Mouse (Mus musculus) megakaryocyte, embryonic 14.5 days (primary cell): ENCODE results near the gene Vangl1. TPM values are rescaled to one million over a fixed set of nuclear protein-coding genes. Genes with fewer than 3 reads are reported as not detected.

Experiments
- H3K27me3 ChIP-seq: replicated peaks from 2 replicates; pipeline ENCODE3; 2012; ENCODE audit warnings: inconsistent platforms
- H3K36me3 ChIP-seq: replicated peaks from 2 replicates; pipeline ENCODE3; 2012; ENCODE audit warnings: low read length, inconsistent platforms, mixed read lengths
- H3K4me1 ChIP-seq: 2 replicates; pipeline ENCODE4 v1.6.1; 2012; ENCODE audit warnings: inconsistent platforms
- H3K4me3 ChIP-seq: replicated peaks from 2 replicates; pipeline ENCODE3; 2012; ENCODE audit warnings: moderate library complexity, mild to moderate bottlenecking, inconsistent platforms
- H3K9me3 ChIP-seq: 2 replicates; pipeline ENCODE4 v1.6.1; 2012; ENCODE audit warnings: inconsistent platforms
- FLI1 ChIP-seq: IDR thresholded peaks from 2 replicates; pipeline ENCODE4 v1.6.1; 2012; ENCODE audit warnings: low read length, inconsistent platforms, mixed read lengths
- GATA1 ChIP-seq: IDR thresholded peaks from 3 replicates; pipeline ENCODE4 v1.6.1; 2012; ENCODE audit warnings: mixed read lengths, low read length, inconsistent platforms, borderline replicate concordance
- polyA plus RNA-seq: library from polyadenylated mRNA; stranded (reverse); fragments of >175 nt; gene quantifications from 2 replicates; pipeline ENCODE4 v1.2.3, GENCODE M21; 2012; ENCODE audit warnings: low replicate concordance; ENCODE audit not compliant: insufficient read depth

Vangl1 gene
- polyA plus RNA-seq, 1 experiment = 1.0 TPM

DNA sequence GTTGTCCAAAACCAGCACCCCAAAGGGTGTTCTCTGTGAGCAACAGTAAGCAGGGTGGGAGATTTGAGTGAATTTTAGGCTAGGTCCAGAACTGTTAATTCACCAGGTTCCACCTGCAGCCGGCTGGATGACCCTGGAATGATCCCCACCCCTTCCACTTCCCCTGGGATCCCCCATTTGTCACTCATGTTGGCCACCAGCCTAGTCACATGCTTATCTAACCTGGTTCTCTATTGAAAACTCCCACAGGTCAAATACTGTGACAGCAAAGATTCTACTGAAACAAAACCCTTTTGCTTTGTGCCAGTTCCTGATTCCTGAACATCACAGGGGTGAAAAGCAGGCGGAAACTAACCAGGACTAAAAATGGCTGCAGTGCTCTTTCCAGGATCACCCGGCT lies 12.9 kb downstream of the Vangl1 start:
- no peaks in the 10 kb centered on the region for H3K36me3 ChIP-seq
- 0 out of 2 replicates have a peak, but pooled peaks cover 3% of the 10 kb centered on the region for H3K9me3 ChIP-seq
- TF ChIP-seq FLI1 (no peak), GATA1 (no peak)
- no peak overlapping the region for H3K4me3 ChIP-seq
- H3K27me3 ChIP-seq = peaks cover 20% of the 10 kb centered on the region
- H3K4me1 ChIP-seq = peaks cover 10% of the 10 kb centered on the region; the same call in 1 of the 2 replicates

DNA sequence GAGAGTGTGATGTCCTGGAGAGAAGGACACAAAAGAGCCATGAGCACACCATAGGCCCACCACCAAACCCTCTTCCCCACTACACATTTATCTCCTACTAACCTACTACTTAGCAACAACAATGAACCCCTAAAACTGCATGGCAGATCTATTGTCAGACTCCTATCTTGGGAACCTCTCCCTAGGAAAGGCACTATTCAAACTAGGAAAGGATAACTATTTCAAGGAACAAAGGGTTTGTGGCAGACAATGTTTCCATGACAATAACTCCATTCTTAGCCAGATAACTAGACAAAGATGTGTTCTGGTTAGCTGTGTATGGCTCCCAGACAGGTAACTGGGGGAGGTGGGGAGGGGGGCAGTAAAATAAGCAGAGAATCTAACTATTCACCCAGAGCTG lies 13.9 kb downstream of the Vangl1 start:
- H3K9me3 ChIP-seq = peaks cover 12% of the 10 kb centered on the region
- TF ChIP-seq GATA1 (no peak), FLI1 (no peak)
- peaks cover 10% of the 10 kb centered on the region; the same call in 1 of the 2 replicates for H3K4me1 ChIP-seq
- no peak overlapping the region for H3K4me3 ChIP-seq
- H3K27me3 ChIP-seq = peaks cover 17% of the 10 kb centered on the region
- no peaks in the 10 kb centered on the region for H3K36me3 ChIP-seq

DNA sequence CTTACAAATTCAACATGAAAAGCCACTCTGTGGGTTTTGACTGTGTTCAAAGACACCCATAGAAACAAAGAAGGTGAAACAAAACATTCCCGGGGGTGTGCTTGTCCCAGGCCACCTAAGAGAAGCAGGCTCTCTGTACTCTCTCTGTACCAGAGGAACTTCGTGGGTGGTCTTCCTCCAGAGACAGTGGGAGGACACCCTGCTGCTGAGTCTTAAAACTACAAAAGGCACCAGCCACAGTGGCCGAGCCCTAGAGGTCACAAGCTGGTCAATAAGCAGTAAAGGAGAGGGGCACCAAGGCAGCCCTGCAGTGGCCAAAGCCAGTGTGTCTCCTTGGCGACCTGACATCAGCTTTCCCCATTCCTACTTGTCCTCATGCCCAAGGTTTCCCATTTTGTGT lies 14.5 kb downstream of the Vangl1 start:
- TF ChIP-seq GATA1 (no peak), FLI1 (no peak)
- Histone ChIP-seq H3K4me3 (no peak overlapping the region), H3K27me3 (peaks cover 16% of the 10 kb centered on the region)

DNA sequence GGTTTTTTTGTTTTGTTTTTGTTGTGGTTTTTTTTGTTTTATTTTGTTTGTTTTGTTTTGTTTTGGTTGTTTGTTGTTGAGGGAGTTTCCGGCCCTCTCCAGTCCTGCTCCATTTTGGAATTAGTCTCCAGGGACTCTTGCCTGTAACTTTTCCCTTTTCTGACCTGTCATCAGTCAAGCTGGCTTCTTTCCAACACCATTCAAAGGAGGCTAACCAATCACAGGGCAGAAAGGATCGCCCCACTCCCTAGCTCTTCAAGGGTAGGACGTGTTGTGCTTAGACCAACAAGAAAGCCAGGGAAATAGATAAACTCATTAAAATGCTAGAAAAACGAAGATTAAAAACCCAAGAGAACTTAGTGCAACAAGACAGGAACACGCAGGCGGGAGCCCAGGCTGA lies 15.5 kb downstream of the Vangl1 start:
- Histone ChIP-seq H3K9me3 (peaks cover 20% of the 10 kb centered on the region), H3K36me3 (no peaks in the 10 kb centered on the region), H3K4me3 (no peak overlapping the region), H3K27me3 (peaks cover 7% of the 10 kb centered on the region), H3K4me1 (peaks cover 4% of the 10 kb centered on the region; the same call in 1 of the 2 replicates)
- no peak for TF ChIP-seq FLI1
- TF ChIP-seq GATA1 = no peak

More for the DNA sequence above, 14.5 kb downstream of the Vangl1 start:
- H3K4me1 ChIP-seq = peaks cover 10% of the 10 kb centered on the region; the same call in 1 of the 2 replicates
- peaks cover 16% of the 10 kb centered on the region for H3K9me3 ChIP-seq
- no peaks in the 10 kb centered on the region for H3K36me3 ChIP-seq

DNA sequence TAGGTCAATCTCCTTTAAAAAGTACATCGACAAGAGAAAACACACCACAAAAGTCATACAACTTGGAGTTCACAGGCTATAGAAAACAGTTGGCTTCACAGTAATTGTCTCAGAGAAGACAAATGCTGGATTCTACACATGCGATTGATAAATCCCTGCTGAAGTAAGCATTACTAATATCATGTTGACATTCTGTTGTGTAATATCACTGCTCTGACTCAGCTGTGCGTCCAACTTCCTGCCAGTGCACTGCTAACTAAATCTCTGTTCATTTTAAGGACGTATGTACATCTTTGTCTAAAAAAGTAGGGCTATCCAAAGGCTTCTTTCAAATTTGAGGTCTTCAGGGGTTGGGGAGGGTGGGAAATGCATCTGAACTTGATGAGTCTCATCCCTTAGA lies 17.1 kb downstream of the Vangl1 start:
- H3K27me3 ChIP-seq = no peaks in the 10 kb centered on the region
- no peaks in the 10 kb centered on the region for H3K4me1 ChIP-seq
- TF ChIP-seq GATA1 = no peak
- TF ChIP-seq FLI1 = no peak
- H3K9me3 ChIP-seq = peaks cover 25% of the 10 kb centered on the region
- H3K4me3 ChIP-seq = no peak overlapping the region
- H3K36me3 ChIP-seq = no peaks in the 10 kb centered on the region

DNA sequence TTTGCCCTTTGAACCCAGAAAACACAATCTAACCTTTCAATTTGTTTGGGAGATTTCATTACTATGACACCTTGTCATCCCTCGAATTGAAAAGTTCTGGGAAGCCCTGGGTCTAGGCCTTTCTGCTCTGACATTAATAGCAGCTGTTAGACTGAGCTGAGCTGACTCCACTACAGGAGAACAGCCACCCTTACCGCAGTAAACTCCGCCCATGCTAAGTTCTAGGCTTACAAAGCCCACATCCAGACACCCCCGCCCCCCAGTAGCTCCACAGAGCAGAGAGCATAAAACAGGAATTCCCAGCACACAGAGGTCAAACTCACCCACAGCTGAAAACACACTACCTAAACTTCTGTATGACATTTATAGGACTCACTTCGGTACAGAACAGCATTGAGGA lies 19.8 kb downstream of the Vangl1 start:
- no peaks in the 10 kb centered on the region for H3K4me1 ChIP-seq
- H3K9me3 ChIP-seq = peaks cover 41% of the 10 kb centered on the region
- no peak overlapping the region for H3K4me3 ChIP-seq
- no peaks in the 10 kb centered on the region for H3K27me3 ChIP-seq
- TF ChIP-seq GATA1 (no peak), FLI1 (no peak)
- H3K36me3 ChIP-seq = no peaks in the 10 kb centered on the region

DNA sequence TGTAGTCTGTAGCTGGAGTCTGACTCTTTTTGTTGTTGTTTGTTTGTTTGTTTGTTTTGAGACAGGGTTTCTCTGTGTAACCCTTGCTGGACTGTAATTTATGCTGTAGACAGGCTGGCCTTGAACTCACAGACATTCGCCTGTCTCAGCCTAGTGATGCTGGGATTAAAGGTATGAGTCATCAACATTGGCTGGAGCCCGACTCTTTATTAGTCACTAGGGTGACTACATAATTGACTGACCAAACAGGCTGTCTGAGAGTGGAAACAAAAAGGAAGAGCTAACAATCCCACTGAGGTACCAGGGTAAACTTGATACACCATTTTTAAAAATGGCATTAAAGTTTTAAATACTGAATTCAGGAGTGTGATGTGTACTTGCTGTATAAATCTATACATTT lies 21.9 kb downstream of the Vangl1 start:
- TF ChIP-seq FLI1 = no peak
- no peak for TF ChIP-seq GATA1
- H3K27me3 ChIP-seq = no peaks in the 10 kb centered on the region
- no peak overlapping the region for H3K4me3 ChIP-seq
- no peaks in the 10 kb centered on the region for H3K36me3 ChIP-seq
- H3K4me1 ChIP-seq = no peaks in the 10 kb centered on the region
- peaks cover 49% of the 10 kb centered on the region for H3K9me3 ChIP-seq

DNA sequence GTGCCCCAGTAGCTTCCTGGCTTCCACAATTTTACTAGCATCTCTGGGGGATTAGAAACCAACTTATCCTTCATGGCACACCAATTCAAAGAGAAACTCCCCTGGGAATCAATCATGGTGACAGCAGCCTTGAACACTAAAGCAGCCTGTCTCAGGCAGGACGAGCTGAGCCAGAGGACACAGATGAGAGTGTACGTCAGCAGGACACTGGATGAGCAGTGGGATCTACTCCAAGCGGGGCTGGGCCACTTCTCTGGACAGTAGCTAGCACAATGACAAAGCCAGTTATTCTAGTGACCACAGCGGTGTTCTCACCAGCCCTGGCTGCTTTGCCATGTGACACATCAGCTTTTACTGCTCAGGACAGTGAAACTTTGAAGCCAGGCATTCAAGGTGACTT lies 23.3 kb downstream of the Vangl1 start:
- Histone ChIP-seq H3K36me3 (no peaks in the 10 kb centered on the region), H3K9me3 (peaks cover 46% of the 10 kb centered on the region), H3K4me3 (no peak overlapping the region), H3K27me3 (no peaks in the 10 kb centered on the region), H3K4me1 (no peaks in the 10 kb centered on the region)
- TF ChIP-seq GATA1 (no peak), FLI1 (no peak)

DNA sequence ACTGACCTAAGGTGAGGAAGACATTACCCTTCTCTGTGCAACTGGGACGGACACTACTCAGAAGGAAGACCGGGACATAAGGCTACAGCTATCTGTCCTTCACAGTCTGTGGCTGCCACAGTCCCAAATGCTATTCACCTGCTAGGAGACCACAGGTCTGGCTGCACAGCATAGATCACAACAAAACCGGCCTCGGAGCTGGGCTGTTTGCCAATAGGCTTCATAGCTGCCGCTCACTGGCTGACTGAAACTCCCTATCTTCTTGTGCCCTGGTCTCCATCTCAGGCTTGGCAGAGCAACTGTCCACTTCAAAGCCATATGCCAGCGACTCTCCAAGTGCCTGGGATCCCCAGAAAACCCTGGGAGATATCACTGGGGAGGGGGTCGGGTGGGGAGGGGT lies 23.7 kb downstream of the Vangl1 start:
- no peak overlapping the region for H3K4me3 ChIP-seq
- no peaks in the 10 kb centered on the region for H3K27me3 ChIP-seq
- H3K4me1 ChIP-seq = no peaks in the 10 kb centered on the region
- H3K36me3 ChIP-seq = no peaks in the 10 kb centered on the region
- peaks cover 43% of the 10 kb centered on the region for H3K9me3 ChIP-seq
- TF ChIP-seq GATA1 (no peak), FLI1 (no peak)

DNA sequence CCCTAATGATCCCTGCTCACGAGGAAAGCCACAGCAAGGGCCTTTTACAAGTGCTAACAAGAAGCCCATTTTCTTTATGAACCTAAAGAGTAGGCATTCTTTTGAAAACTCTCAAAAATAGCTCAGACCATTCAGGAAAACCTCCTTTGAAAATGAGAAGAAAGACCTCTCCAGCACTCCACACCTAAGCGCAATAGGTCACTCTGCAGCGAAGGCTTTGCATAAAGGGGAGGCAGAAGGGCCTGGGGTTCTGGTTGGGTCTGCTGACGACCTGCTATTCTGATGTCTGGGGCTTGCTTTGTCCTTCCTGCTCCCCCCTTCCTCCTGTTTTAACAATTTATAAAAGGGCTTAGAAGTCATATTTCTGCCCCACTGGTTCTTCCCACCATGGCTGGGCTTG lies 24.6 kb downstream of the Vangl1 start:
- Histone ChIP-seq H3K36me3 (no peaks in the 10 kb centered on the region), H3K9me3 (peaks cover 43% of the 10 kb centered on the region), H3K27me3 (no peaks in the 10 kb centered on the region), H3K4me1 (no peaks in the 10 kb centered on the region), H3K4me3 (no peak overlapping the region)
- TF ChIP-seq GATA1 (no peak), FLI1 (no peak)

DNA sequence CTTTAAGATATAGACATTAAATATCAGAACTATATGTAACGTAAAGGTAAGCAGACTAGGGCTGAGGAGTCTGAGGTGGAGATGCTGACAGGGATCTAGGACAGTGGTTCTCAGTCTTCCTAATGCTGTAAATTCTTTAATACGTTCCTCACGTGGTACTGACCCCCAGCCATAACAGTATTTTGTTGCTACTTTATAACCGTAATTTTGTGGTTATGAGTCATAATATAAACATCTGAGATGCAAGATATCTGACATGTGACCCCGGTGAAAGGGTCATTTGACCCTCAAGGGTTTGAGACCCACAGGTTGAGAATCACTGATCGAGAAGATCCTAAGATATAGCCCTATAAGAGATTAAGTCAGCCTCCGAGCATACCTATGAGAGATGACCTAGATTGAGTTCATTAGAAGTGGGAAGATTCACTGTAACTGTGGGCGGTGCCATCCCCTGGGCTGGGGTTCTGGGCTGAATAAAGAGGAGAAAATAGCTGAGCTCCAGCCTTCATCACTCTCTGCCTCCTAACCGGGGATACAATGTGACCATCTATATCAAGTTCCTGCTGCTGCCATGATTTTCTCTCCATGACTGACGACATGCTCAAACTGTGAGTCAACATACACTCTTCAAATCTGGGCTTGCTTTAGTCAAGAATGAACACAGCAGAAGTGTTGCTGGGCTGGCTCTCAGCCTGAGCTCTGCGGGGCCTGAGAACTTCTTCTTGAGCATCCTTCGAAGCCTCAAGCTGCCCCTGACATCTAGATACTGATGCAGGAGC lies 26.5 kb downstream of the Vangl1 start:
- H3K27me3 ChIP-seq = no peaks in the 10 kb centered on the region
- no peak overlapping the region for H3K4me3 ChIP-seq
- H3K4me1 ChIP-seq = no peaks in the 10 kb centered on the region
- H3K9me3 ChIP-seq = peaks cover 44% of the 10 kb centered on the region
- no peaks in the 10 kb centered on the region for H3K36me3 ChIP-seq
- TF ChIP-seq GATA1 (no peak), FLI1 (no peak)
